Mouse (Mus musculus) ES-CJ7 (cell line): Measurements from ENCODE around the gene Ascc1.

Experiments used
- DNase-seq: peaks from one replicate; pipeline ENCODE4 v3.0.0; 2011; ENCODE audit warnings: low read depth, low spot score

The Ascc1 gene

DNA sequence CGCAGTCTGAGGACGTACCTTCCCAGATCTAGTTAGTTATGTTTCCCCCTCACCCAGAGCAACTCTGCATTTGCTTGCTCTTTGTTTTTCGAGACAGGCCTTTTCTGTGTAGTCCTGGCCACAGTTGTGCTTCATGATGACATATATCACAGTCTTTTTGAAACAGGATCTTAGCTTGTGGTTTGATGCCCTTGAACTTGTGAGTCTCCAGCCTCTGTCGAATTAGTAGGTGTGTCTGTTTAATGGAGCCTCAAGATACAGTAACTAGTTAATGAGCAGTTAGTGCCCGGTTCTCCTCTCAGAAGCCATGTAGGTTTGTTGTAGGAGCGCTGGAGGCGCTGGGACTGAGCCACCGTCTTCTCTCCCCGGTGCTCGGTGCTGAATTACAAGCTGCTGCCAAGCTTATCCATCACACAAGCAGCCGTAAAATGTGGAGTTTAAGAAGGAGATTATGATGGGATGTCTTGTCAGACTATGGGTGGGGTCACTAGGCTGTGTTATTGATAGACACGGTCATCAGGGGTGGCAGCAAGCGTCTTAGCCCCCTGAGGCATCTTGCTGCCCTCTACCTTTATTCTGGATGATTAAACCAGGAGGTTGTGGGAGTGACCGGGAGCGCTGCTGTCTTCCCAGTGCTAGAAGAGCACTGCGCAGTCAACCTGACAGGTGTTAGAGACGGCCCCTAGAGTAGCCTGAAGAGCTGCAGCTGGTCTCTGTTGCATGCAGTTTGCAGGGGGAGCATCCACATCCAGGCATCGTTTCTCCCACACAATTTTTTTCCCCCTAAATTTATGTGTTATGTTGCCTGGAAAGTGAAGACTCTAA is 75.3 kb downstream of the Ascc1 start:
- no peak for DNase-seq

- no peak for DNase-seq
Measured at GRCm38 (mm10) chr10:60078561-60078917, 75.9 kb downstream of the Ascc1 start.

DNA sequence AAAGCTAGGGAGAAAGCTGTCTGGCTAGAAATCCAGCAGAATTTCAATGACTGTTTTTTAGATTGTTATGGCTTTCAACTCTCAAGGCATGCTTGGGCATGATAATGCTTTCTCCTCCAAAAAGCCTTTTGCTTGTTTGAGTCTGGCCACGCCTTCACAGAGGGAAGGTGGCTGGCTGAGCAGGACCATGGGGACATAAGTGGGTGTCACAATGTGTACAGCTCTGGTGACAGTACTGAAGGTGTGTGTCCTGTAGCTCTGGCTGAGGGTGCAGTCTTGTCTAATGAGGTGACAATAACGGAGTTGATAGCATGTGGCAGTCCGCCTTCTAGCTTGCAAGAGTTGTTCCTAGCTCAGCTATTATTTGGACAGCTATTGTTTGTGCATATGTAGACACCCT is 77.6 kb downstream of the Ascc1 start:
- DNase-seq: no peak

- no peak for DNase-seq
Measured at GRCm38 (mm10) chr10:60080601-60080981, 78.0 kb downstream of the Ascc1 start.

DNA sequence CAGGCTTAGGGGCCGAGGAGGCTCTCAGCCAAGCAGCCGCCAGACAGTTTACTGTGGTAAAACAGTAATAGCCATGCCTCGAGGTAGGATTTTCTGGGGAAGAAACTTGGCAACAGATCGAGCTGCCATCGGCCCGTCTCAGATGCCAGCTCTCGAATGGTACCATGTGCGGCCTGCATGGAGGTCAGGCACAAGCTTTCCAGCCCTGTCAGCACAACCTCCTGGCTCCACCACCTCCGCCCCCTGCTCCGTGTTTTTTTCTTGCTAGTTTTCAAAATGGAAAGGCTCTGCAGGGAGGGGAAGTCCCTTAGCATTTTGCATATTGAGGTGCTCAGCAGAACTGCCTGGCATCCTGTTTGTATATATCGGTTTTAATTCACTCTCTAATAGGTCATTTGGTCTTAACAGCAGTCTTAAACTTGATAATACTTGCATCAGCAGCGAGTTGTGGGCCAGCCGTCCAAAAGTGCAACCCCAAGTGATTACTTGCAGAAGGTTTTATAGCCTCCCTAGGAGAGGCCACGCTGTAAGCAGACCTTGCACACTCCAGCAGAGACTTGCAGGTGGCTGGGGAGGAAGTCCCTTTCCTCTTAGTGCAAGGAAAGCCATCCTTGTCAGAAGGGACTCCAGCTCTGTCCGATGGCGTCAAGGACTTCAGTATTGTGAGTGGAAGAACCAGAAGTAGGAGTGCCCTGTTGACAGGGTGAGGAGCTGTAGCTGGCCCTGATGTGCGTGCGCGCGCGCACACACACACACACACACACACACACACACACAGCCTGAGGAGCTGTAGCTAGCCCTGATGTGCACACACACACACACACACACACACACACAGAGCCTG is 78.6 kb downstream of the Ascc1 start:
- DNase-seq: no peak

DNA sequence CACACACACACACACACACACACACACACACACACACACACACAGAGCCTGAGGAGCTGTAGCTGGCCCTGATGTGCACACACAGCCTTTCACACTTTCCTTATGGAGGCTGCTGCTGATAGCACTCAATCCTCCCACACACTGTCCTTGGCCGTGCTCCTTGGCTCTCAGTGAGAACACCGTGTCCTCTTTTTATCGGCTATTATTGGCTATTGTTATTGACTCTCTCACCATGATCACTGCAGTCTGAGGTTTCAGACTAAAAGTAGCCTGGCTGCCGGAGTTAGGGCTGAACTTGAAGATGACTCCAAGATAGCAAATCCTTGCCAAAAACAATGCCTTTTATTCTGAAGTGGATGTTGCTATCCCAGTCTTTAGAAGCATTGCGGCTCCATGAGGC is 79.3 kb downstream of the Ascc1 start:
- peak; percentile 46 for DNase-seq

DNA sequence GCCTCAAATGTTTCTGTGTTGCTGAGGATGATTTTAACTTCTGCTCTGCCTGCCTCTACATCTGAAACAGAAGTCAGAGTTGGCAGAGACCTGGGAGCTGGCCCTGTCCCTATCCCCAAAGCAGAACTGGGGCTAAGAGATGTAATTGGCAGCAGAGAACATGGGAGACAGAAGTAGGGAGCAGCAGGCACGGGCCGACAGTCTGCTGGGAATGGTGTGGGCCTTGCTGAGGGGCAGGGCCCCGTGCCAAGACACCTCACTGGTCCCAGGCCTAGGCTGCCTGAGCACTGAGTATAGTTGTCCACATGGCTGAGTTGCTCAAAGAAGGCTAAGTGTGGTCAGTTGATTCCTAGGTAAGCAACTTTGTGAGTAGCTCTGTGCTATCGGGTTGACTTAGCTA is 81.5 kb downstream of the Ascc1 start:
- DNase-seq: no peak

DNA sequence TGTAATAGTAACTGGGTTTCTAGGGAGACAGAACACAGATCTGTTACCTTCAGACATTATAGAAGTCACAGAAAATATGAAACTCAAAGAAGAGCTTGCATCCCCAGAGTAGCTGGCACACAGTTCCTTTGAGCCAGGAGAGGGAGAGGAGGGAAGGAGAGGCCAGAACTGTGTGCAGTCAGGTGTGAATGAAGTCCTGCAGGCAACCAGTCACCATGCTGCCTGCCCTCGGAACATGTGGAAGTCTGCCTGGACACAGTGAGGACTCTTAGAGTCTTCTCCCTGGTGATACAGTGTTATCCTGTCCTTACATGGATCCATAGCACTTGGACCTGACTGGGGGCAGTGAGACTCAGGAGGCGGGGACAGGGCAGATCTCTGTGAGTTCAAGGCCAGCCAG is 89.7 kb downstream of the Ascc1 start:
- DNase-seq: no peak

- no peak for DNase-seq
Measured at GRCm38 (mm10) chr10:60093751-60094150, 91.1 kb downstream of the Ascc1 start.

GRCm38 (mm10) chr10:60095558-60095957 is 93.0 kb downstream of the Ascc1 start:
- no peak for DNase-seq

DNA sequence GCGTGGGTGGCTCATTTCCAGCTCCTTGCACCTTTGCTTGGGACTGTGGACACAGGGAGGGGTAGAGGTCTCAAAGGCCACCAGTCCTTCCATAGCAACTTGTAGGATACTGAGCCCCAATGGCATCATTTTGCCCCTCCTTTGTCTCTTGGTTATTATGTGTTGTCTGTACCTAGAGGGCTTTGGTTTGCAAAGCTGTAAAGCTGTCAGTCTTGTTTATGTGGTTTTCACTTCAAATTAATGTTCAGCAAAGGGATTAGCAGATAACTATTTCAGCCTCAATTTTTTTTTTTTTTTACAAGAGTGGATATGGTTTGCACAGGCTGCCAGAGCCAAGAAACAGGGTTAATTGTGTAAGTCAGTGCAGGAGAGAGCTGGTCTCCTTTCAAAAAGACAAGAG is 93.7 kb downstream of the Ascc1 start:
- DNase-seq: no peak

DNA sequence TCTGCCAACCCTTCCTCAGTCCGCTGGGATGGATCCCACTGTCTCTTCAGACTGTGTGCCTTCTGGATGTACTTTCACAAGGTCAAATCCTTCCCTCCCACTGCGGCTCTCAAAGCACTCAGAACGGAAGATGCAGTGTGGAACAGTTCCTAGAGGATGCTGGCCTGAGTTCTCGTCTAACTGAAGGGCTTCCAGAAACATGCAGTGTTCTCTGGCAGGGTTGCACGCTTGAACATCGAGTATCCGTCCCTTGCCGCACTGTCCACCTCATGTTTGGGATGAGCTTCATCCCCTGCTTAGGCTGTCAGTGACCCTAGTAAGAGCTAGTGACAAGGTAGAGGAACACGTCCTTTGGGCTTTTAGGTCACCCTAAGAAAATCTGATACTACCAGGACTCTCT is 94.5 kb downstream of the Ascc1 start:
- no peak for DNase-seq

DNA sequence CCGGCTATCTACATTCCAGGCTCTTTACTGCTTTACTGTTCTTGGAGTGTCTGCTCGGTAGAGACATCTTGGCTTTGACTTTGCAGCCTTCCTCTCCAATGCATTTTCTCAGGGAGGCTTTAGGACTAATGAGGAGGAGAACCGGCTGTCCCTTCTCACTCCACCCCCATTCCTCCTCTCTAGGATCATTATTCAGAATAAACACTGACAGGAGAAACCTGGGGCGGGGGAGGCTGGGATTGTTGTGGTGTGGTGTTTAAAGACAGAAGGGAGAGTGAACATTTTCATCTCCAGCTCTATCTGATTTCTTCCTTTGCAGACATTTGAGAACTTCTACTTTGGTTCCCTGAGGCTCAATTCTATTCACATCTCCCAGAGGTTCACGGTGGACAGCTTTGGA is 95.2 kb downstream of the Ascc1 start:
- no peak for DNase-seq

- no peak for DNase-seq
Measured at GRCm38 (mm10) chr10:60105391-60106145, 103.0 kb downstream of the Ascc1 start.

DNA sequence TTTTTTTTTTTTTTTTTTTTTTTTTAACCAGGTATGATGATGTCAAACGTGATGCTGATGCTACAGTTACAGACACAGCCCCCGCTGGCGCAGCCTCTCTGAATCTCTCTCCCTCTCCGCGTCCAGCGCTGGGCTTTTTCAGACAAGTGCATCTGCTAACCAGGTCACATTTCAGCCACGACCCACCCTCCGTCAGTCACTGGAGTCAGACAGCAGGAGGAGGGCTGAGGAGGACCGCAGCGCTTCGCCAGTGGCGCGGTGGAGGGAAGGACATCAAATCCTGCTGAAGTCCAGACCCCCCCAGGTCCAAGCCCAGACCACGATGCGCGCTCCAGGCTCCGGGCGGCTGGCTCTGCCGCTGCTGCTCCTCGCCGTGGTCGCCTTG is 103.5 kb downstream of the Ascc1 start, which contains the start of gene Spock2:
Gene Spock2 (plus strand): TSS at position 74 of the 385 bp plus-strand sequence.
- no peak for DNase-seq

DNA sequence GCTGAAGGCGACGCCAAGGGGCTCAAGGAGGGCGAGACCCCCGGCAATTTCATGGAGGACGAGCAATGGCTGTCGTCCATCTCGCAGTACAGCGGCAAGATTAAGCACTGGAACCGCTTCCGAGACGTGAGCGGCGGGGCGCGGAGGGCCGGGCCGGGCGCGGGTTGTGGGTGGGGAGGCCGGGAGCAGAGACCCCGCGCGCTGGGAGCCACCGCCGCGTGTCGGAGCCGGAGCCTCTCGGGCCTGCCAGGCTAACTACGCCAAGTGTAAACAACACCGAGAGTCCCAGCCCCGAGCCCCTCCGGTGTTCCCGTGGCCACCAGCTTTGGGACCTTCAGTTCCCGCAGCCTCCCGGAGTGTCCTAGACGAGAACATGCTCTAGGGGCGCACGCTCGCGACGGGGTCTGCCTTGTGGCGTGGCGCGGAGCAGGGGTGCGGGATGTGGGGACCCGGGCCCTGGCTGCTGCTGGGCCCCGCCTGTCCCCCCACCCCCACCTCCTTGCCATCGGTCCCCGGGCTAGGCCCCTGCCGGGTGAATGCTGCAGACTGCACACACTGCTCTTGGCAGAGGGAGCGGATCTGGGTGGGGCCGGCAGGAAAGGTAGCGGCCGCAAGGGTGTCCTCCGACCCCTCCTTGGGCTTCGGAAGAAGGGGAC is 104.1 kb downstream of the Ascc1 start:
- peak; percentile 50 for DNase-seq

- DNase-seq: no peak
Measured at GRCm38 (mm10) chr10:60107448-60107847, 104.8 kb downstream of the Ascc1 start.

GRCm38 (mm10) chr10:60108321-60109111 is 105.9 kb downstream of the Ascc1 start:
- DNase-seq: no peak

GRCm38 (mm10) chr10:60109336-60109735 is 106.7 kb downstream of the Ascc1 start:
- no peak for DNase-seq

DNA sequence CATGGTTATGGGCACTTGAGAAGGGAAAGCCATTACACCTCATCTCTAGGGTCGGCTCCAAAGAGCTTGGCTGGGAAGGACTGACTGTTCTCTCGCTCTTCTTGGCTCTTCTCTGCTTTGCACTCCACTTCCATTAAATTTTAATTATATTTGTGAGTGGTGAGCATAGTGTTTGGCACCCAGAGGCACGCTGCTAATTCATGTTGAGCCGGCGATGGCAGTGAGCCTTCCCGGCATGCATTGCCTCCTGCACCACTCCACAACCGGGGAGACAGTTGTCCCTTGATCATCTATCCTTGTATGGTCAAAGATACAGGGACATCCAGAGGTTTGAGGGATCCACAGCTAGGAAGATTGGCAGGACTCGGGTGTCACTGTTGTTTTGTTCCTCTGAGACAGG is 107.4 kb downstream of the Ascc1 start:
- DNase-seq: no peak
